Mouse (Mus musculus): ENCODE measurements around the gene Cdhr4. TPM values are rescaled to one million over a fixed set of nuclear protein-coding genes. Genes with fewer than 3 reads are reported as not detected.

Gene Cdhr4
- polyA plus RNA-seq, 2 experiments = 13.0 to 63.3 TPM

GRCm38 (mm10) chr9:108035331-108036156 lies 43.2 kb downstream of the Cdhr4 start:
- TF ChIP-seq POLR2A (IDR thresholded peaks at IDR 0.05; ENCODE audit: borderline replicate concordance, extremely low read depth, insufficient read depth, insufficient read length) = no peak
- no peak for ATAC-seq (ENCODE audit: low FRiP score, low read depth)
- 97% methylated on average over 2 of the region's 2 CpGs for WGBS
- no peak overlapping the region for H3K4me3 ChIP-seq (replicated peaks; ENCODE audit: low read length)
- peaks cover 75% of the 10 kb centered on the region for H3K36me3 ChIP-seq (ENCODE audit: control insufficient read depth, insufficient read depth, low read length)
- no peaks in the 10 kb centered on the region for H3K9me3 ChIP-seq (ENCODE audit: control insufficient read depth, low read length)
- no peak for DNase-seq (ENCODE audit: low spot score)
- H3K4me1 ChIP-seq (ENCODE audit: control insufficient read depth, insufficient read depth, low read length) = no peaks in the 10 kb centered on the region
- H3K4me2 ChIP-seq (replicated peaks; ENCODE audit: low read depth, low read length, severe bottlenecking) = no peak overlapping the region
- H3K27me3 ChIP-seq (ENCODE audit: control insufficient read depth, insufficient read depth, low read length) = no peaks in the 10 kb centered on the region
- no peak overlapping the region for H3K27ac ChIP-seq (replicated peaks; ENCODE audit: low read depth, low read length)
- no peak overlapping the region for H3K9ac ChIP-seq (ENCODE audit: low read depth, low read length, severe bottlenecking)

- no peak overlapping the region for H3K27ac ChIP-seq (replicated peaks; ENCODE audit: low read depth, low read length)
- peaks cover 5% of the 10 kb centered on the region; the same call in 1 of the 2 replicates for H3K4me1 ChIP-seq (ENCODE audit: control insufficient read depth, insufficient read depth, low read length)
- no peak for TF ChIP-seq POLR2A (IDR thresholded peaks at IDR 0.05; ENCODE audit: borderline replicate concordance, extremely low read depth, insufficient read depth, insufficient read length)
- no peaks in the 10 kb centered on the region for H3K9me3 ChIP-seq (ENCODE audit: control insufficient read depth, low read length)
- no peak overlapping the region for H3K4me3 ChIP-seq (replicated peaks; ENCODE audit: low read length)
- ATAC-seq (ENCODE audit: low FRiP score, low read depth) = no peak
- no peaks in the 10 kb centered on the region for H3K27me3 ChIP-seq (ENCODE audit: control insufficient read depth, insufficient read depth, low read length)
- H3K4me2 ChIP-seq (replicated peaks; ENCODE audit: low read depth, low read length, severe bottlenecking) = no peak overlapping the region
- WGBS = 98% methylated on average over 8 of the region's 8 CpGs
- no peak overlapping the region for H3K9ac ChIP-seq (ENCODE audit: low read depth, low read length, severe bottlenecking)
- peaks cover 72% of the 10 kb centered on the region for H3K36me3 ChIP-seq (ENCODE audit: control insufficient read depth, insufficient read depth, low read length)
- no peak for DNase-seq (ENCODE audit: low spot score)
Observed at GRCm38 (mm10) chr9:108044751-108045492, 52.6 kb downstream of the Cdhr4 start.

- DNase-seq (ENCODE audit: low spot score) = no peak
- TF ChIP-seq POLR2A (IDR thresholded peaks at IDR 0.05; ENCODE audit: borderline replicate concordance, extremely low read depth, insufficient read depth, insufficient read length) = no peak
- Histone ChIP-seq H3K9me3 (ENCODE audit: control insufficient read depth, low read length) (no peaks in the 10 kb centered on the region), H3K4me1 (ENCODE audit: control insufficient read depth, insufficient read depth, low read length) (peaks cover 5% of the 10 kb centered on the region; the same call in 1 of the 2 replicates), H3K4me2 (replicated peaks; ENCODE audit: low read depth, low read length, severe bottlenecking) (no peak overlapping the region), H3K4me3 (replicated peaks; ENCODE audit: low read length) (no peak overlapping the region), H3K27ac (replicated peaks; ENCODE audit: low read depth, low read length) (no peak overlapping the region), H3K27me3 (ENCODE audit: control insufficient read depth, insufficient read depth, low read length) (no peaks in the 10 kb centered on the region), H3K36me3 (ENCODE audit: control insufficient read depth, insufficient read depth, low read length) (peaks cover 74% of the 10 kb centered on the region), H3K9ac (ENCODE audit: low read depth, low read length, severe bottlenecking) (no peak overlapping the region)
- ATAC-seq (ENCODE audit: low FRiP score, low read depth) = no peak
- 86% methylated on average over 4 of the region's 4 CpGs for WGBS
Observed at GRCm38 (mm10) chr9:108046582-108046981, 54.3 kb downstream of the Cdhr4 start.

- Histone ChIP-seq H3K4me2 (replicated peaks; ENCODE audit: low read depth, low read length, severe bottlenecking) (peak overlapping the region; percentile 75), H3K27me3 (ENCODE audit: control insufficient read depth, insufficient read depth, low read length) (no peaks in the 10 kb centered on the region), H3K27ac (replicated peaks; ENCODE audit: low read depth, low read length) (peak overlapping the region; percentile 53), H3K4me3 (replicated peaks; ENCODE audit: low read length) (peak overlapping the region; percentile 83), H3K4me1 (ENCODE audit: control insufficient read depth, insufficient read depth, low read length) (peaks cover 5% of the 10 kb centered on the region; the same call in 1 of the 2 replicates), H3K9ac (ENCODE audit: low read depth, low read length, severe bottlenecking) (peak overlapping the region; percentile 87; the same call in 1 of the 2 replicates), H3K9me3 (ENCODE audit: control insufficient read depth, low read length) (no peaks in the 10 kb centered on the region), H3K36me3 (ENCODE audit: control insufficient read depth, insufficient read depth, low read length) (peaks cover 69% of the 10 kb centered on the region)
- ATAC-seq (ENCODE audit: low FRiP score, low read depth) (no peak), DNase-seq (ENCODE audit: low spot score) (no peak)
- TF ChIP-seq POLR2A (IDR thresholded peaks at IDR 0.05; ENCODE audit: borderline replicate concordance, extremely low read depth, insufficient read depth, insufficient read length) = no peak
- WGBS = 47% methylated on average over 17 of the region's 17 CpGs
Observed at GRCm38 (mm10) chr9:108047601-108048565, 55.6 kb downstream of the Cdhr4 start.

All from limb, embryonic 14.5 days (tissue).